Mouse (Mus musculus) ES-E14 (cell line): ENCODE results near the gene Bri3bp.
"Not testable (repeated sequence)": the region's sequence is repeated elsewhere in the genome, so short reads cannot be mapped to it uniquely, and the experiment has no call there.

Source experiments
- CHD2 ChIP-seq: IDR thresholded peaks from 2 replicates; pipeline ENCODE4 v1.6.1; 2014; ENCODE audit warnings: mild to moderate bottlenecking, low read depth, low read length, inconsistent platforms
- HCFC1 ChIP-seq: IDR thresholded peaks from 2 replicates; pipeline ENCODE4 v1.6.1; 2012; ENCODE audit warnings: low read length, inconsistent platforms, borderline replicate concordance; ENCODE audit not compliant: insufficient read depth
- MAFK ChIP-seq: IDR thresholded peaks from 2 replicates; pipeline ENCODE4 v1.6.1; 2014; ENCODE audit warnings: mild to moderate bottlenecking, low read depth, low read length, inconsistent platforms; ENCODE audit not compliant: insufficient read depth
- ZC3H11A ChIP-seq: IDR thresholded peaks from 2 replicates; pipeline ENCODE4 v1.6.1; 2012; ENCODE audit warnings: low read depth, mild to moderate bottlenecking, inconsistent platforms, low read length, borderline replicate concordance
- ZNF384 ChIP-seq: IDR thresholded peaks from 2 replicates; pipeline ENCODE4 v1.6.1; 2012; ENCODE audit warnings: low read depth, low read length, inconsistent platforms

GRCm38 (mm10) chr5:125412536-125412935 lies 28.8 kb upstream of the Bri3bp start:
- TF ChIP-seq MAFK, HCFC1, CHD2, ZC3H11A, ZNF384: not testable (repeated sequence)
